Mouse (Mus musculus): Measurements from ENCODE around the gene Secisbp2l. TPM values are rescaled to one million over a fixed set of nuclear protein-coding genes. Genes with fewer than 3 reads are reported as not detected.

The Secisbp2l gene
- polyA plus RNA-seq (2014; fragmentation: Illumina TruSeq; extraction: RNeasy Lipid Tissue Mini Kit (QIAGEN cat#74804); ENCODE audit: low read depth, low replicate concordance) = 37.0 TPM

DNA sequence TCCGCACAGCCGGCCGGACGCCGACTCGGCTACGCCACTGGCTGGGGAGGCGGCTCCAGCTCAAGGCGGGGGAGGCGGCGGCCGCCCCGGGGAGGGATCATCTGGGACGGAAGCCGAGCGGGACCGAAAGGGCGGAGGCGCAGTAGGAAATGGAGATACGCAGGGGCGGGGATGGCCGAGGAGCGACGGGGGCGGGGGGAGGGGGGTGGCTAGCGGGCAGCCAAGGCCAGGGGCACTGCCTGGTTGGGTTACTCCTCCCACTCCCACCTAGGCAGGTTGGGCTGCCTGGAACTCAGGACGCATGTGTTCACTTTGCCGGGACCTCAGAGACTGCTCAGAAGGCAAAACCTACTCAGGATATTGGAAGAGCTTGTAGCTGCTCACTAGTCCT, at the start of gene Secisbp2l:
Gene Secisbp2l, minus strand, starts transcription at position 152 of the 391 bp plus-strand sequence.

DNA sequence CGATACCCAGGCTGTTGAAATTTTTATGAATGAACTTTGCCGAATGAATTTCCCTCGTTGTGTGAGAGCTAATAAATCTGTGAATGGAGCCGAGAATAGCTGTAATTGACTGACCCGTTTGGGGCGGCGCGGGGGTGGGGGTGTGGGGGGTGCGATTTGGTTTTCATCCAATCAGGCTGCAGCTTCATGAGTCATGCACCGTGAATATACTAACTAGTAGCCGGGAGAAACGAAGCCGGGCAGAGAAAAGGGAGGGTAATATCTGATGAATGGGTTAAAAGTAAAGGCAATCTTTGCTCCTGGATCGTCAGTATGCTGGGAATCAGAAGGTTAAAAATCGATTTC, 58.6 kb downstream of the Secisbp2l start, which contains the start of gene Shc4:
Gene Shc4, minus strand, starts transcription at position 63 of the 345 bp plus-strand sequence.

Other genes with a start within 250 kb of the Secisbp2l start
- gene Cep152, start 157.8 kb downstream of the Secisbp2l start, polyA plus RNA-seq (2014; fragmentation: Illumina TruSeq; extraction: RNeasy Lipid Tissue Mini Kit (QIAGEN cat#74804); ENCODE audit: low read depth, low replicate concordance) = 0.95 TPM
- 31.0 TPM for gene Eid1, start 109.8 kb downstream of the Secisbp2l start, polyA plus RNA-seq (2014; fragmentation: Illumina TruSeq; extraction: RNeasy Lipid Tissue Mini Kit (QIAGEN cat#74804); ENCODE audit: low read depth, low replicate concordance)
- 0.11 TPM for gene Shc4, start 58.7 kb downstream of the Secisbp2l start, polyA plus RNA-seq (2014; fragmentation: Illumina TruSeq; extraction: RNeasy Lipid Tissue Mini Kit (QIAGEN cat#74804); ENCODE audit: low read depth, low replicate concordance)
- gene Galk2, start 76.2 kb upstream of the Secisbp2l start, polyA plus RNA-seq (2014; fragmentation: Illumina TruSeq; extraction: RNeasy Lipid Tissue Mini Kit (QIAGEN cat#74804); ENCODE audit: low read depth, low replicate concordance) = 35.3 TPM
- 183 TPM for gene Cops2, start 76.3 kb upstream of the Secisbp2l start, polyA plus RNA-seq (2014; fragmentation: Illumina TruSeq; extraction: RNeasy Lipid Tissue Mini Kit (QIAGEN cat#74804); ENCODE audit: low read depth, low replicate concordance)